Mouse (Mus musculus) kidney, postnatal 0 days (tissue): ENCODE measurements around the gene Kmt2d. TPM values are rescaled to one million over a fixed set of nuclear protein-coding genes. Genes with fewer than 3 reads are reported as not detected.
A peak's percentile ranks its signal among the peaks of the same experiment; 100 is the strongest.
"Not testable (repeated sequence)": the region's sequence is repeated elsewhere in the genome, so short reads cannot be mapped to it uniquely, and the experiment has no call there.

Source experiments
- ATAC-seq: fragments of 200-750 bp; cut with Nextera tagmentation; replicated peaks from 2 replicates; pipeline ENCODE4 v1.8.0; 2017; ENCODE audit warnings: low read depth, moderate number of reproducible peaks, moderate TSS enrichment, moderate library complexity; ENCODE audit not compliant: low FRiP score
- DNase-seq: peaks from one replicate; pipeline ENCODE4 v3.0.0-alpha.2; 2016; ENCODE audit warnings: low spot score
- H3K27ac ChIP-seq: fragments of 300-500 bp; sonication (generic); 2 replicates; pipeline ENCODE4 v1.5.1; 2014; ENCODE audit warnings: mild to moderate bottlenecking
- H3K27me3 ChIP-seq: fragments of 300-500 bp; sonication (generic); 2 replicates; pipeline ENCODE4 v1.6.1; 2014; ENCODE audit warnings: low read length, mixed read lengths; ENCODE audit not compliant: insufficient read depth
- H3K36me3 ChIP-seq: fragments of 300-500 bp; sonication (generic); 2 replicates; pipeline ENCODE4 v1.6.1; 2014; ENCODE audit warnings: low read length, mixed read lengths; ENCODE audit not compliant: insufficient read depth
- H3K4me1 ChIP-seq: fragments of 300-500 bp; sonication (generic); replicated peaks from 2 replicates; pipeline ENCODE4 v1.6.1; 2014; ENCODE audit warnings: antibody characterized with exemption, low read length, mixed read lengths; ENCODE audit not compliant: insufficient read depth
- H3K4me2 ChIP-seq: fragments of 300-500 bp; sonication (generic); 2 replicates; pipeline ENCODE4 v1.6.1; 2014; ENCODE audit warnings: mild to moderate bottlenecking, low read length, moderate library complexity, mixed read lengths
- H3K4me3 ChIP-seq: fragments of 300-500 bp; sonication (generic); replicated peaks from 2 replicates; pipeline ENCODE4 v1.5.1; 2014; ENCODE audit warnings: low read depth, low read length
- H3K9ac ChIP-seq: fragments of 300-500 bp; sonication (generic); 2 replicates; pipeline ENCODE4 v1.6.1; 2014; ENCODE audit warnings: low read depth, low read length
- H3K9me3 ChIP-seq: fragments of 300-500 bp; sonication (generic); replicated peaks from 2 replicates; pipeline ENCODE4 v1.6.1; 2016; ENCODE audit warnings: low read length, inconsistent platforms, mixed read lengths
- CTCF ChIP-seq: IDR thresholded peaks from 2 replicates; pipeline ENCODE4 v1.5.1; 2016; ENCODE audit warnings: antibody characterized with exemption, low read depth, mild to moderate bottlenecking, moderate library complexity
- WGBS: fragments of 180-500 bp; shearing (Covaris S2); extraction: QIAGEN DNeasy Blood & Tissue Kit; methylation state at CpG from one replicate; pipeline ENCODE4 v1.1.7; 2014; 5-methylcytosine and 5-hydroxymethylcytosine counted together
- polyA plus RNA-seq: library from polyadenylated mRNA; unstranded; fragments of >200 nt; fragmentation: Nextera tagmentation; extraction: Ambion mirVana; gene quantifications from 2 replicates; pipeline ENCODE4 v1.2.1, GENCODE M21; 2015

Gene Kmt2d
- polyA plus RNA-seq, 1 experiment from 2014 or later, result 6.4 TPM

DNA sequence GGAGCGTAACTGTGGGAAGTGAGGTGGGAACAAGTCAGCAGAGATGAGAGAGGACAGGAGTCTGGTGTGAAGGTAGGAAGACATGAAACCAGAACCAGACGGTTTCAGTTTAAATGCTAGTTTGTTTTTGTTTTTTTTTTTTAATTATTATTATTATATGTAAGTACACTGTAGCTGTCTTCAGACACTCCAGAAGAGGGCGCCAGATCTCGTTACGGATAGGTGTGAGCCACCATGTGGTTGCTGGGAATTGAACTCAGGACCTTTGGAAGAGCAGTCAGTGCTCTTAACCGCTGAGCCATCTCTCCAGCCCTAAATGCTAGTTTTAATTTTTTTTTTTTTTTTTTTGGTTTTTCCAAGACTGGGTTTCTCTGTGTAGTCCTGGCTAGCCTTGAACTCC is 60.8 kb downstream of the Kmt2d start:
- TF ChIP-seq CTCF, result peak; percentile 37; the same call in 1 of the 2 replicates
- H3K27ac ChIP-seq, H3K4me3 ChIP-seq, DNase-seq, H3K9me3 ChIP-seq, H3K9ac ChIP-seq, H3K4me2 ChIP-seq, ATAC-seq: not testable (repeated sequence)
- Histone ChIP-seq H3K27me3 (peaks cover 44% of the 10 kb centered on the region), H3K4me1 (peaks cover 21% of the 10 kb centered on the region), H3K36me3 (peaks cover 24% of the 10 kb centered on the region)
- 73% methylated on average over 6 of the region's 6 CpGs for WGBS

DNA sequence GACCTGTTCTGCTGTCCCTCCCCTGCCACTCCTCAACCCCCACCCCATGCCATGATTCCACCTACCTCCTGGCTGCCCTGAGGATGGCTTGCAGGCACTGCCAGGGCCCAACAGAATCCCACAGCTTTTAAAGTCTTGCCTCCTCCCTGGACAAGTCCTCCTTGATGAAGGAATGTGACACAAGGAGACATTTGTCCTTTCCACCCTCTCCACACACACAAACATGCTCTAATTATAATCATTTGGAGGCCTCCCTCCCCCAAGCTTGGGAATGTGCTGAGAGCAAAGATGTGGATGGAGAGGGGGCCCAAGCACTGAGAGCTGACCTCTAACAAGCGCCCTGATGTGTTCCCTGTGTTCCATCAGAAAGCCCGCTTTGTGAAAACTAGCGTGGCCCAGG is 61.6 kb downstream of the Kmt2d start, which contains the start of gene Ddn:
Ddn (minus strand) TSS at position 101 of the 400 bp plus-strand sequence.
- H3K9ac ChIP-seq, result 0 out of 2 replicates have a peak within 1 kb of the TSS, but pooled peaks have one; percentile 37
- no peaks in the 10 kb centered on the region for H3K9me3 ChIP-seq
- no peak for TF ChIP-seq CTCF
- peaks cover 21% of the 10 kb centered on the region for H3K4me1 ChIP-seq
- 58% methylated on average over 3 of the region's 3 CpGs for WGBS
- ATAC-seq (no peak), DNase-seq (no peak)
- no peak within 1 kb of the TSS for H3K27ac ChIP-seq
- peaks cover 52% of the 10 kb centered on the region for H3K27me3 ChIP-seq
- peaks cover 19% of the 10 kb centered on the region for H3K36me3 ChIP-seq
- H3K4me2 ChIP-seq, result peak within 1 kb of the TSS; percentile 73
- H3K4me3 ChIP-seq, result peak within 1 kb of the TSS; percentile 36

DNA sequence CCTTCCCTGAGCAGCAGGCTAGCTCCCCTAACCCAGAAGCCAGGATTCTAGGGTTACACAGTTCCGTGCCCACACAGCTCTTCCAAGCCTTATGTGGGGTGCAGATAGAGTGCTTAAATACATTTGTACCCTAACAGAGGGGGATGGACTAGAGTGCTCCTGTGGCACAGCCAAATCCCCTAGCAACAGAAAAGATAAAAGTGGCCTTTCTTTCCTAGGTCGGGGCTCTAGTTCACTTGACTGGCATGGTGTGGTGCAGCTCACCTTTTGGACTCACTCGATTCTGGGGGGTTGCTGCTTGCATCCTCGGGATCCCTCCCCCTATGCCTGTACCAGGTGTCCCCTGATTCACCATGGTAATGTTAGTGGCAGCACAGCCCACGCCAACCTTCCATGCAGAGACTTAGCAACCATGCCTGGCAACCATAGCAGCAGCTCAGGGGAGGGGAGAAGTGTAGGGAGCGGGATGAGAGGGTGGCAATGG is 62.3 kb downstream of the Kmt2d start:
- peaks cover 21% of the 10 kb centered on the region for H3K4me1 ChIP-seq
- H3K4me2 ChIP-seq, result peak overlapping the region; percentile 73; the same call in 1 of the 2 replicates
- H3K4me3 ChIP-seq, result peak overlapping the region; percentile 36; the same call in 1 of the 2 replicates
- TF ChIP-seq CTCF, result no peak
- H3K36me3 ChIP-seq, result peaks cover 13% of the 10 kb centered on the region
- 0 out of 2 replicates have a peak overlapping the region, but pooled peaks have one; percentile 8 for H3K9ac ChIP-seq
- WGBS, result 10% methylated on average over 6 of the region's 6 CpGs
- ATAC-seq, result no peak
- no peak for DNase-seq
- peaks cover 55% of the 10 kb centered on the region for H3K27me3 ChIP-seq
- H3K9me3 ChIP-seq, result no peaks in the 10 kb centered on the region
- no peak overlapping the region for H3K27ac ChIP-seq

DNA sequence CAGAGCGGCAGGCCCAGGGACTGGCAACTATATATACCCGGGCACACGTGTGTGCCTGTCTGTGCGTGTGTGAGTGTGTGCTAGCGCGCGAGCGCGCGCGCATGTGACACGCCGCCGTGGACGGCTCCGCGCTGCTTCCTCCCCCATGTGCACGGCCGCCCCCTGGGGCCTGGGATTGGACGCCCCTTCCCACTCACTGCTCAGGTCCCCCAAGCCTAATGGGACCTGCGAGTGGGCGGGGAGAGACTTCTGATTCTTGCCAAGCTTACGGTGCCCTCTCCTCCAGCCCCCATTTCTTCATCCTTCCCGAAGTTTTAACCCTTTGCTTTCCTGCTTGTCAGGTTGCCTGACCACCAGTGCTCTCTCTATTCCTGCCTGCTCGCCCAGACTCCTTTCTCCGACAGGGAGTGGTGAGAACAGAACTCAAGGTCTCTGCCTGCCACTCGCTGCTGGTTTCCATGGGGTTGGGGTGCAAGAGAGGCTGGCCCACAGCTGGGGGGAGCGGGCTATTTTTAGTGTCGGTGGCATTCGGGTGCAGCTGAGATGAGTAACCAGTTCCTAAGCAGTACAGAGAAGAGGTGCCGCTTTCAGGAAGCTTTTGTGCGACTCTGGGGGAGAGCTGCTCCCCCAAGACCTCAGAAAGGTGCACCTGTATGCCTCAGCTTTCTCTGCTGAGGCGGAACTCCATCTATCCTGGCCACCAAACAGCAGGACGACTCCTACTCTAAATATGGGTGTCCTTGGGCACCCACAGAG is 62.9 kb downstream of the Kmt2d start:
- Histone ChIP-seq H3K9ac (peak overlapping the region; percentile 37; the same call in 1 of the 2 replicates), H3K27me3 (peaks cover 62% of the 10 kb centered on the region), H3K27ac (no peak overlapping the region), H3K36me3 (peaks cover 7% of the 10 kb centered on the region), H3K4me3 (peak overlapping the region; percentile 36), H3K4me2 (peak overlapping the region; percentile 73), H3K4me1 (peaks cover 21% of the 10 kb centered on the region), H3K9me3 (no peaks in the 10 kb centered on the region)
- WGBS, result 2% methylated on average over 31 of the region's 34 CpGs
- DNase-seq (no peak), ATAC-seq (no peak)
- TF ChIP-seq CTCF, result no peak

DNA sequence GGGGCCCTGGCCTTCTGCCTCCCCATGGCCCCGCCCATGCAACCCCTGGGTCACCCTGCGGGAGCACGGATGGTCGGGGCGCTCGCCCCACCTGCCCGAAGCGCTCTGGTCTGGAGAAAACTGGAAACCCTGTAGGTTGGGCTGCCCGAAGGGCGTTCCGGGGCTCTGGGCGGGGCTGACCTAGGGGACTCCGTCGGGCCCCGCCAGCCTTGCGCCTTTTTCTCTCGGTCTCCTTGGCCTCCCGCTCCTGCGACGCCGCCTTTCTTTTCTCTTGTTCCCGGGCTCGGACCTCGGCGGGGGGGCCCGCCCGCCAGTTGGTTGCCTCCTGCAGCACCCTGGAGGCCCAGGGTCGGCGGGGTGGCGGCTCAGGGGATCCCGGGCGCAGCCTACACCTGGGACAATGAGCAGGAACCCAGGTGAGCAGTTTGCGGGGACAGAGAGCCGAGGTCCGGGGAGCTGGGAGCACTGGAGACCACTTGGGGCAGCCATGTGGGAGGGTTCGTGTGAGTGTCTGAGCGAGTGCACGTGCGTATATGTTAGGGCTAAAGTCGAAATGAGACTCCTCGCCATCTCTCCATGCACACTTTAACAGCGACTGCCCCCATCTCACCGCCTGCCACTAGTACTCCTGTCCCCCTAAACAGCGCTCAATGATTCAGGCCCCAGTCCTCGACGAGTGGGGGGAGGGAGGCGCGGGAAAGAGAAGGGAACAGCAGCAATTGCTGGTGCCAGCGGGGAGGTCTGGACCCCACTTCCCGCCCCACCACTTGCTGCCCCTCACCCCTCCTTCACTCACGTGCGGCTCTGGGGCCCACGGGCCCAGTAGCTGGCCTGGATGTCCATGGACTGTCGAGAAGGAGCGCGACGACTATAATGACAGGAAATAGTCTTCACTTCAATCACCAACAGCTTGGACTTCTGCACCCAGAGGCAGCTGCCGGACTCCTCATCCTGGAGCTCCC is 63.9 kb downstream of the Kmt2d start:
- TF ChIP-seq CTCF, result no peak
- no peak overlapping the region for H3K27ac ChIP-seq
- no peaks in the 10 kb centered on the region for H3K9me3 ChIP-seq
- peak overlapping the region; percentile 73 for H3K4me2 ChIP-seq
- H3K27me3 ChIP-seq, result peaks cover 70% of the 10 kb centered on the region
- ATAC-seq (peak; percentile 14; the same call in 1 of the 2 replicates), DNase-seq (no peak)
- peaks cover 2% of the 10 kb centered on the region; the same call in 1 of the 2 replicates for H3K36me3 ChIP-seq
- H3K4me1 ChIP-seq, result peaks cover 21% of the 10 kb centered on the region
- 2% methylated on average over 58 of the region's 58 CpGs for WGBS
- H3K4me3 ChIP-seq, result peak overlapping the region; percentile 36
- H3K9ac ChIP-seq, result 0 out of 2 replicates have a peak overlapping the region, but pooled peaks have one; percentile 27
